Mouse (Mus musculus): ENCODE results near the gene Rpl37a.

- TF ChIP-seq CTCF (IDR thresholded peaks at IDR 0.05; ENCODE audit: low read depth, low read length): no peak
- no peak for TF ChIP-seq TAL1 (conservative IDR thresholded peaks at IDR 0.05; ENCODE audit: low read depth, low read length)
- TF ChIP-seq GATA2 (IDR thresholded peaks at IDR 0.05; ENCODE audit: borderline replicate concordance, low read depth, low read length): no peak
These were observed 3.6 kb upstream of the Rpl37a start for GRCm38 (mm10) chr1:72707525-72707924.
